Mouse (Mus musculus) embryonic fibroblast, embryonic 13.5 days (primary cell): ENCODE measurements around the gene Adcy5.

Experiments
- CTCF ChIP-seq: IDR thresholded peaks from 2 replicates; pipeline ENCODE4 v1.5.1; 2011; ENCODE audit warnings: mild to moderate bottlenecking, control low read depth, low read length, moderate library complexity, borderline replicate concordance; ENCODE audit not compliant: insufficient read depth
- POLR2A ChIP-seq: IDR thresholded peaks from 2 replicates; pipeline ENCODE4 v1.6.1; 2011; ENCODE audit warnings: low read depth, mild to moderate bottlenecking, control low read depth, low read length, moderate library complexity

DNA sequence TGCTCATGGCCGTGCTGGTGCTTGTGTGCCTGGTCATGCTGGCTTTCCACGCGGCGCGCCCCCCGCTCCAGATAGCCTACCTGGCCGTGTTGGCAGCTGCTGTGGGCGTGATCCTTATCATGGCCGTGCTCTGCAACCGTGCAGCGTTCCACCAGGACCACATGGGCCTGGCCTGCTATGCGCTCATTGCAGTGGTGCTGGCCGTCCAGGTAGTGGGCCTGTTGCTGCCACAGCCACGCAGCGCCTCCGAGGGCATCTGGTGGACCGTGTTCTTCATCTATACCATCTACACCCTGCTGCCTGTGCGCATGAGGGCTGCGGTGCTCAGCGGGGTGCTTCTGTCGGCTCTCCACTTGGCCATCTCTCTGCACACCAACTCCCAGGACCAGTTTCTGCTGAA lies 2.2 kb downstream of the Adcy5 start:
- no peak for TF ChIP-seq CTCF
- no peak for TF ChIP-seq POLR2A
